Mouse (Mus musculus) CH12.LX (cell line): ENCODE measurements around the gene Hba-x.
"Not testable (repeated sequence)": the region's sequence is repeated elsewhere in the genome, so short reads cannot be mapped to it uniquely, and the experiment has no call there.

Source experiments
- CTCF ChIP-seq, 2 experiments: IDR thresholded peaks in 1 of 2; conservative IDR thresholded peaks in 1 of 2; 2 replicates each; pipeline ENCODE4 v1.5.1; 2011 to 2012; ENCODE audit warnings: low read depth in 2 of 2, low read length in 2 of 2, improper control_type of control experiment in 1 of 2, inconsistent platforms in 1 of 2, mild to moderate bottlenecking in 1 of 2, moderate library complexity in 1 of 2
- EP300 ChIP-seq: IDR thresholded peaks from 2 replicates; pipeline ENCODE4 v1.6.1; 2011; ENCODE audit warnings: low read length, improper control_type of control experiment
- JUND ChIP-seq: conservative IDR thresholded peaks from 2 replicates; pipeline ENCODE4 v1.6.1; 2011; ENCODE audit warnings: low read depth, low read length, improper control_type of control experiment
- KAT2A ChIP-seq: IDR thresholded peaks from 2 replicates; pipeline ENCODE4 v1.6.1; 2012; ENCODE audit warnings: low read length, improper control_type of control experiment, inconsistent platforms; ENCODE audit not compliant: insufficient replicate concordance
- MAFK ChIP-seq: IDR thresholded peaks from 2 replicates; pipeline ENCODE4 v1.6.1; 2011; ENCODE audit warnings: low read length, improper control_type of control experiment; ENCODE audit not compliant: insufficient replicate concordance
- MAX ChIP-seq: IDR thresholded peaks from 2 replicates; pipeline ENCODE4 v1.6.1; 2011; ENCODE audit warnings: low read length, improper control_type of control experiment
- MAZ ChIP-seq: IDR thresholded peaks from 2 replicates; pipeline ENCODE4 v1.6.1; 2012; ENCODE audit warnings: low read depth, mild to moderate bottlenecking, inconsistent platforms, low read length, improper control_type of control experiment, moderate library complexity
- MYC ChIP-seq: IDR thresholded peaks from 2 replicates; pipeline ENCODE4 v1.6.1; 2011; ENCODE audit warnings: low read depth, mild to moderate bottlenecking, improper control_type of control experiment, low read length
- NELFE ChIP-seq: IDR thresholded peaks from 2 replicates; pipeline ENCODE4 v1.6.1; 2011; ENCODE audit warnings: low read depth, low read length, improper control_type of control experiment
- POLR2A ChIP-seq: IDR thresholded peaks from 2 replicates; pipeline ENCODE4 v1.6.1; 2011; ENCODE audit warnings: low read depth, mild to moderate bottlenecking, improper control_type of control experiment, low read length
- RCOR1 ChIP-seq: conservative IDR thresholded peaks from 2 replicates; pipeline ENCODE4 v1.6.1; 2012; ENCODE audit warnings: low read depth, mild to moderate bottlenecking, inconsistent platforms, low read length, improper control_type of control experiment
- SIN3A ChIP-seq: IDR thresholded peaks from 2 replicates; pipeline ENCODE4 v1.6.1; 2012; ENCODE audit warnings: low read length, improper control_type of control experiment, inconsistent platforms
- ZNF384 ChIP-seq: IDR thresholded peaks from 2 replicates; pipeline ENCODE4 v1.6.1; 2012; ENCODE audit warnings: low read depth, low read length, improper control_type of control experiment, inconsistent platforms

GRCm38 (mm10) chr11:32292819-32293218 lies 16.6 kb downstream of the Hba-x start:
- TF ChIP-seq POLR2A; SIN3A; CTCF (conservative IDR thresholded peaks at IDR 0.05 in 1 of 2, IDR thresholded peaks at IDR 0.05 in 1 of 2; ENCODE audit: low read depth in 2 of 2, low read length in 2 of 2); MAX; EP300; JUND; RCOR1; MYC; KAT2A; MAZ; MAFK; NELFE: not testable (repeated sequence)
- TF ChIP-seq ZNF384 = peak; percentile 63; the same call in 1 of the 2 replicates
